Mouse (Mus musculus) mouse embryonic stem cell (cell line): ENCODE measurements around the gene Pakap.

Source experiments
- in situ Hi-C, 2 experiments: fragments of 300-500 bp; cut with MboI; formaldehyde crosslinking; loops; 1 replicate in 1 of 2; 3 replicates in 1 of 2; pipeline ENCODE4 v1.14.3; 2019 to 2020; ENCODE audit warnings: low sequenced_read_pairs in 2 of 2, low pct_unique_long_range_greater_than_20kb in 1 of 2, mixed read lengths in 1 of 2; ENCODE audit not compliant: unreplicated experiment in 1 of 2

Pakap gene

DNA sequence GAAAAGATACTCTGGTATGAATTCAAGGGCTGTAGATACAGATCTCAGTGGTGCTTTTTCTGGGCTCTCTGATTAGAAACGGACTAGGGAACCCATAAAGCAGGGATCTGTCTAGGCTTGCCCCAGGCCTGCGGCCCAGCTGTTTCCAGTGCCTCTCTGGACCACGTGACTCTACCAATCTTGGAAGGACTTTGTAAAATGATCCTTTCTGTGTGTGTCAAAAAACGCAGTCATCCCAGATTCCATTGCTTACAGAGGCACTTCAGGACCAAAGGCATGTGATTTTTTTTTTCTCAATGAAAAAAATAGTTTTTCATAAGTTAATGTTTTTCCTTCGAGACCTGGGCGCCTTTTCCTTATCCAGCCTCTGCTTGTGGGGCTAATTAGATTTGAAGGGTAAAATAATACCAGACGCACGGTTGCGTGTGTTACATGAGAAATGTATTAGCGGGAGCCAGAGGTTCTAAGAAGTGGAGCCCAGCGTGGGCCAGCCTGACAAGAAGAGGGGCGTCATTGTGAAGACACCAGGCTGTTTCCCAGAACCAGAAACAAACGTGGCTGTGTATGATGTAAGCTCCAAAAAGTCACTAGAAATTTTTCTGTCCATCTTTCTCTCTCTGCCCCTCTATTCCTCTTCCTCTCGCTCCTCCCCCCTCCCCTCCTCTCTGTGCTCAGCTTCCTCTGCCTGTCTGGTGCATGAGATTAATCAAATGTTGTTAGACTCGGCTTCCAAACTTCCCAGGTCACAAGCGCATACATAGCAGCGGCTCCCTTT, 43.5 kb downstream of the Pakap start:
- in situ Hi-C loops: no loop called here

- in situ Hi-C loops: no loop called here
Measured at GRCm38 (mm10) chr4:57612716-57613115, 44.7 kb downstream of the Pakap start.

GRCm38 (mm10) chr4:57614686-57615085, 46.7 kb downstream of the Pakap start:
- in situ Hi-C loops: no loop called here

GRCm38 (mm10) chr4:57618743-57619142, 50.8 kb downstream of the Pakap start:
- in situ Hi-C loops: no loop called here

- in situ Hi-C loops: no loop called here
Measured at GRCm38 (mm10) chr4:57622816-57623215, 54.8 kb downstream of the Pakap start.

DNA sequence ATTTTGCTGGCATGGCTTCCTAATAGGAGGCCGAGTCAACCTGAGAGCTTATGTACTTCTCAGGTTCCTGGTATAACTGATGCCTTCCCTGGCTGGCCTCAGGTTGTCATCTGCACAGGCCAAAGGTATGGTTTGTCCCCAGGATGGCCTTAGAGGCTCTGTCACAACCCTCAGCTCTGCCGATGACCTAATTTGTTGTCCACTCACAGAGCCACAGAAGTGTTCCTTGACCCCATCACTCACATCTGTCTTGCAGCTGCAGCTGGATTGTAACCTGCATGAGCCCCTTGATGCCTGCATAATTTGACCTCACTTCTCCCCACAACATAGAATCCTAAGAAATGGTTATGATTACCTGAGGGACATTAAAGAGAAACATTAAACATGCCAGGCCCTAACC, 56.8 kb downstream of the Pakap start:
- in situ Hi-C loops: no loop called here

GRCm38 (mm10) chr4:57625306-57625705, 57.3 kb downstream of the Pakap start:
- in situ Hi-C loops: no loop called here

- in situ Hi-C loops: no loop called here
Measured at GRCm38 (mm10) chr4:57625756-57626155, 57.8 kb downstream of the Pakap start.

- in situ Hi-C loops: no loop called here
Measured at GRCm38 (mm10) chr4:57626921-57627320, 58.9 kb downstream of the Pakap start.

- in situ Hi-C loops: no loop called here
Measured at GRCm38 (mm10) chr4:57632386-57632785, 64.4 kb downstream of the Pakap start.

DNA sequence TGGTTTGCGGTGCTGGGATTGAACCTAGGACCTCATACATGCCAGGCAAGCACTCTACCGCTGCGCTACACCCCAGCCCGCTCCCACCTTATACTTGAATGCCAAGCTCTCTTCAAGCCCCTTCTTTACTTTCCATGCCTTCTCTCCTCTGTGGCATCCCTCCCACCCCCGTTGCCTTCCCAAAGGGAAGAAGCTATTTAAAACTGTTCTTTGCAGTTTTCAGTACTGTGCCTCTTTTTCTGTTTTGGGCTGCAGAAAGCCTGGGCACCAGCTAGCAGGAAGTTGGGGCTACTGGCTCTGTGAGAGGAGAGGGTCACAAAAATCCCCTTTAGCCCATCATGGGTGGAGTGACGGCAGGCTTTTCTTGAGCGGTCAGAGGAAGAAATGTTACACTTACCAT, 65.1 kb downstream of the Pakap start:
- in situ Hi-C loops: no loop called here

DNA sequence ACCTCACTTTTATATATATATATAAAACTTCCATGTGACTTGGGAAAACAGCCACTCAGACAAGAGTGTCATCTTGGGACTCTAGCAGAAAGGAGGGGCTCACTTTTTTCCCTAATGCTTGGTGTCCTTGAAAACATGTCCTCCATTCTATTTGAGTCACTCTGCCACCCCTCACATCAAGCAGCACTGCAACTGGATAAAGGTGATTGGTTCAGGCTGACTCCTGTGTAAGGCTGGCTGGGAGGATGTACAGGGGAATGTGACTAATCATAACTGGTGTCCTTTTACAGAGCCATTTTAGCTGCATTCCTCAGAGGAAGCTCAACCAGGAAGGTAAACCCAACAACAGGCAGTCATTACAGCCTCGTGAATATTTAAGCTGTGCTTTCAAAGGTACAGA, 67.0 kb downstream of the Pakap start:
- in situ Hi-C loops: no loop called here

- in situ Hi-C loops: no loop called here
Measured at GRCm38 (mm10) chr4:57636782-57637482, 69.0 kb downstream of the Pakap start.

DNA sequence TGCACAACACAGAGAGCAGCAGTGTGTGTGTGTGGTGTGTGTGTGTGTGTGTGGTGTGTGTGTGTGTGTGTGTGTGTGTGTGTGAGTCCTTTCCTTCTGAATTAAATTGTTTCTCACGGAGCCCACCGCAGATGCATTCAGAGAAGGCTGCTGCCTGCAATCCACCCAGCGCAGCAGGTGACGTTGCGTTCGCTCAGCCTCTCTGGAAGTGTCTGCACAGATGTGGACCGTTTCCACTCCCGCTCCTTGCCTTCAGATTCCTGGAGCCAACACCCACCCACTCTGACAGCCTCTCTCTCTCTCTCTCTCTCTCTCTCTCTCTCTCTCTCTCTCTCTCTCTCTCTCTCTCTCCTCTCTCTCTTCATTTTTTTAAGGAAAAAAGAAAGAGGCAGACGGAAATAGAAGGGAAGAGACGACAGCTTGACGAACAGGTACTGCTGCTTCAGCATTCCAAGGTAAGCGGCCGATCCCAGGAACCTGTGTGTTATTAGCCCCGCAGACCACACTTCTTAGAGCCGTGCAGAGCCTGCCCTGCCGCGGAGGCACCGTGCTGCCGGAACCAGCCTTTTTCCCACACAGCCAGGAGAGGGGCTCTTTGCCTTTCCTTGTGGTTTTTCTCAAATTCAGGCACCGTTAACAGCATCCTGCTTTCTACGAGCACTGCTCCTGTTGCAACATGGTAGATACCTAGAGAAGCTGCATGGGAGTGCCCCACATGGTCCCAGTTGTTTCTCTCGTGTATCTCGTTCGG, 69.8 kb downstream of the Pakap start:
- in situ Hi-C loops: no loop called here

GRCm38 (mm10) chr4:57638941-57639340, 71.0 kb downstream of the Pakap start:
- in situ Hi-C loops: no loop called here

DNA sequence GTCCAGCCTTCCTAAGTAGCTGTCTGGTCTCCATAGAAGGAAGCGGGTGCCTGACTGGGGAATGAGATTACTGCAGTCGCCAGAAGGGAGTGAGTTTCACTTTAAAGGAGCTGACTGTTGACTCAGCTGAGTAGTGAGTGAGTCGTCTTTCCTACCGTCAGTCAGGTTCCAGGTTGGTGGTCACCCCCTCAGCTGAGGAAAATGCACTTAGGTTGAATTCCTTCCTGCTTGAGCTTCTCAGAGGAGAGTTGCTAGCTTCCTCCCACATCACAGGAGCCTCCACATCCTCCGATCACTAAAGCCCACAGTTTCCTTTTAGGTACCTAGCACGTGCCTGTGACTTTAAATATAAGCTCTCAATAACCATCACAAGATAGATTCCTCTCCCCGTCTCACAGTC, 72.2 kb downstream of the Pakap start:
- in situ Hi-C loops: no loop called here

DNA sequence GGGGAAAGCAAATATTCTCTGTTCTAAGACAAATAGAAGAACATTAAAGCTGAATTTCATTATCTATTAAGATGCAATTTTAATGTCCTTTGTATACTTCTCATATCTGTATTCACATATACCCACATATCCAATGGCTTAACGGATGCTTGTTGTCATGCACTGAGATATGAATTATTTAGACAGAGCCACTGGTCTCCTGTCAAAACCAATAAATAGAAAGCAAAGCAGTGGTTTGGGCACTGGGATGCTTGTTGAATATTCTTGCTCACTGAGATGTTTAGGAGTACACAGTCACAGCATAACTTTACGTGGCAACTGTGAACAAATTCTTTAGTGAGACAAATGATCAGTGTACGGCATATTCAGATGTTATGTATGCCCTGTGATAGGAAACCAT, 73.0 kb downstream of the Pakap start:
- in situ Hi-C loops: no loop called here

GRCm38 (mm10) chr4:57650994-57651393, 83.0 kb downstream of the Pakap start:
- in situ Hi-C loops: loop anchor here (25.0 kb wide), 1 partner anchor 411 kb away; no protein-coding TSS in a partner anchor

GRCm38 (mm10) chr4:57651547-57651946, 83.6 kb downstream of the Pakap start:
- in situ Hi-C loops: loop anchor here (25.0 kb wide), 1 partner anchor 411 kb away; no protein-coding TSS in a partner anchor
